Mouse (Mus musculus): ENCODE results near the gene Ube3a. TPM values are rescaled to one million over a fixed set of nuclear protein-coding genes. Genes with fewer than 3 reads are reported as not detected.

Gene Ube3a
- 116 and 119 TPM in 2 replicates for polyA plus RNA-seq (2014; fragmentation: Nextera tagmentation; extraction: Ambion mirVana)

DNA sequence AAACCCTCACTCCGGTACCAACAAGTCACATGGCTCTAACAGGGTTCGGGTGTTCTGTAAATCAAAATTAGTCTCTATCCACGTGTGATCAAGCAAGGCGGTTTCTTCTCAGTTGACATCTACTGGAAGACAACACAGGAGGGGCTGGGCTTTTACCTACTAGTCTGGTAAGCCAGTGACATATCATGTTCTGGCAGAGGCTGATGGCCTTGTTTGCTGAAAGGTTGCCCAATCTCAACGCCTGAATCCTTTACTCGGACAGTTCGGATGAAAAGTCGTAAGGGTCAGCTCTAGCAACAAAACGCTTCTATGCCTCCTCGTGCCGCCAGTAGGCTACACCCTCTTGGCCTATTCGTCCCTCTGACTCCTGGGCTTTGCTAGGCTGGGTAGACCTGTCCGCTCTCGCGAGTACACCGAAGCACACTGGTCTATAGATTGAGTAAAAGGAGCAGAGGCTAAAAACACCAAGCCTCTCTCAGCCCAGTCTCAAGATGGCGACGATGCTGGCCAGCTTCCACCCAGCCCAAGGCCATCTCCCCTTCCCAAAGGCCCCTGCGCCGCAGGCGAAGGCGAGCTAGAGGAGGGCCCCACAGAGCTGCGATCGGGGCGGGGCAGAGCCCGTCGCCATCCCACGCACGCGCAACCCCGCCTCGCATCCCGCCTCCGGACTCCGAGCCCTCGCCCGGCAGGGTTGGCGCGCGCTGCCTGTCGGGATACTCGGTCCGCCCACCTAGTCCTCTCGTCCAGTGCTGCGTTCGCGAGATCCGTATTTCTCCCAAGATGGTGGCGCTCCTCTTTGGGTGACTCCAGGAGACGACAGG lies at the start of gene Ube3a:
TSS of gene Ube3a (plus strand) at position 706 of the 821 bp plus-strand sequence.
- peak within 1 kb of the TSS; percentile 98 for H3K9ac ChIP-seq (ENCODE audit: low read depth, low read length)
- peak within 1 kb of the TSS; percentile 98 for H3K27ac ChIP-seq (ENCODE audit: low read depth, low read length)
- 2% methylated on average over 50 of the region's 50 CpGs for WGBS (ENCODE audit: insufficient replicate concordance)
- H3K9me3 ChIP-seq (replicated peaks; ENCODE audit: control insufficient read depth, low read length), result no peaks in the 10 kb centered on the region
- no peaks in the 10 kb centered on the region for H3K36me3 ChIP-seq (ENCODE audit: control insufficient read depth, insufficient read depth, low read length)
- peak within 1 kb of the TSS; percentile 69 for H3K4me2 ChIP-seq
- no peaks in the 10 kb centered on the region for H3K27me3 ChIP-seq (ENCODE audit: control insufficient read depth, insufficient read depth, low read length)
- no peaks in the 10 kb centered on the region for H3K4me1 ChIP-seq (ENCODE audit: control insufficient read depth, insufficient read depth, low read length)
- peak within 1 kb of the TSS; percentile 98 for H3K4me3 ChIP-seq (ENCODE audit: low read depth, low read length)
- peak; percentile 97 for ATAC-seq (replicated peaks; ENCODE audit: insufficient number of reproducible peaks, low FRiP score, low TSS enrichment)

DNA sequence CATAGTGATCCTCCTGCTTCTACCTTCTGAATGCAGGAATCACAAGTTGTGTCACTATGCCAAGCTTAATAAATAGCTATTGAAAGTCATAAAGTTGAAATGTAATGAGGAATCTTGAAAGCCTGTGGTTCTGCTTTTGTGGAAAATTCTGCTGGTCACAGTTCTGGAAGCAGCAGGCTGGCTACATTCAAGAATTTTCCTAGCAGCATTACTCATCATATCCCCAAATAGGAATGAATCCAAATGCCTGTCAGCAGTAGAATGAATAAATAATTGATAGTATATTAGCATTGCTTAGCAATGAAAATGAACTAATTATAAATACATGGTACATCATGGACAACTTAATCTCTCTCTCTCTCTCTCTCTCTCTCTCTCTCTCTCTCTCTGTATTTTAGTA lies 35.7 kb upstream of the Ube3a start:
- no peak overlapping the region for H3K9ac ChIP-seq (ENCODE audit: low read depth, low read length)
- H3K27me3 ChIP-seq (ENCODE audit: control insufficient read depth, insufficient read depth, low read length), result no peaks in the 10 kb centered on the region
- no peak overlapping the region for H3K4me3 ChIP-seq (ENCODE audit: low read depth, low read length)
- H3K9me3 ChIP-seq (replicated peaks; ENCODE audit: control insufficient read depth, low read length), result no peaks in the 10 kb centered on the region; the same call in 1 of the 2 replicates
- H3K36me3 ChIP-seq (ENCODE audit: control insufficient read depth, insufficient read depth, low read length), result no peaks in the 10 kb centered on the region
- no peak overlapping the region for H3K4me2 ChIP-seq
- no peak overlapping the region for H3K27ac ChIP-seq (ENCODE audit: low read depth, low read length)
- ATAC-seq (replicated peaks; ENCODE audit: insufficient number of reproducible peaks, low FRiP score, low TSS enrichment), result no peak
- no peaks in the 10 kb centered on the region for H3K4me1 ChIP-seq (ENCODE audit: control insufficient read depth, insufficient read depth, low read length)

DNA sequence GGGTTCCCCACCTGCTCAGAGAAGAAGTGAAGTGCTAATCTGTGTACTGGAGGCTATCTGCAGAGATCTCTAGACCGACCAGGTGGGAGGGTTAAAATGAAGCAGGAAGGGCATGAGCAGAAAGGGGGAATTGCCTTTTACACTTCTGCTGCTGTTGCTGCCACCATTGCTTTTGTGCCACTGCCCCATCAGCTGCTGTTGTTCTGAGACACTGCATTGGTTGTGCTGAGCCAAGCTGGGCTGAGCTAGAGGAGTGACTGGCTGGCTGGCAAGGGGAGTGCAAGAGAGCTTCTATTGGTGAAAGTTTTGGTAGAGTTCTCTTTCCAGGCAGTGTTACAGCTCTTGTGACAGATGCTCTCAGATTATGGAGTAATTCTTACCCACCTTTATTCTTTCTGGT lies 13.6 kb upstream of the Ube3a start:
- WGBS (ENCODE audit: insufficient replicate concordance), result 60% methylated on average over 1 of the region's 1 CpGs
- Histone ChIP-seq H3K9ac (ENCODE audit: low read depth, low read length) (no peak overlapping the region), H3K4me2 (no peak overlapping the region), H3K4me1 (ENCODE audit: control insufficient read depth, insufficient read depth, low read length) (no peaks in the 10 kb centered on the region), H3K27ac (ENCODE audit: low read depth, low read length) (no peak overlapping the region), H3K36me3 (ENCODE audit: control insufficient read depth, insufficient read depth, low read length) (no peaks in the 10 kb centered on the region), H3K4me3 (ENCODE audit: low read depth, low read length) (no peak overlapping the region), H3K9me3 (replicated peaks; ENCODE audit: control insufficient read depth, low read length) (peaks cover 4% of the 10 kb centered on the region; the same call in 1 of the 2 replicates), H3K27me3 (ENCODE audit: control insufficient read depth, insufficient read depth, low read length) (no peaks in the 10 kb centered on the region)
- no peak for ATAC-seq (replicated peaks; ENCODE audit: insufficient number of reproducible peaks, low FRiP score, low TSS enrichment)

DNA sequence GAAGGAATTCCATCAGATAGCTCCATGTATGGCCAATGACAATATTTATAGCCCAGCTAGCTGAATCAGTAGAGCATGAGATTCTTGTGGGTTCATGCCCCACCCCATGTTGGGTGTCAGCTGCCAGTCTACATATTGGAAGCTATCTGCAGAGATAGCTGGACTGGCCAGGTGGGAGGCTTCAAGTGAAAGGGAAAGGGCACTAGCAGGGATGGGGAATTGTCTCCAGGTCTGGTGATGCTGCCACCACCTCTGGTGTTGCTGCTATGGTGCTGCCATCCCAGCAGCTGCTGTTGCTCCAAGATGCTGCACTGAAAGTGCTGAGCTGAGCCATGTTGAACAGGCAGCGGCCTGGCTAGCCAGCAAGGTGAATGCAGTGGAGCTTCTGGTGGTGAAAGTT lies 7.3 kb upstream of the Ube3a start:
- Histone ChIP-seq H3K4me1 (ENCODE audit: control insufficient read depth, insufficient read depth, low read length) (no peaks in the 10 kb centered on the region), H3K9me3 (replicated peaks; ENCODE audit: control insufficient read depth, low read length) (no peaks in the 10 kb centered on the region), H3K36me3 (ENCODE audit: control insufficient read depth, insufficient read depth, low read length) (no peaks in the 10 kb centered on the region), H3K27ac (ENCODE audit: low read depth, low read length) (no peak overlapping the region), H3K4me3 (ENCODE audit: low read depth, low read length) (no peak overlapping the region), H3K4me2 (no peak overlapping the region), H3K9ac (ENCODE audit: low read depth, low read length) (no peak overlapping the region), H3K27me3 (ENCODE audit: control insufficient read depth, insufficient read depth, low read length) (no peaks in the 10 kb centered on the region)
- whole genome bisulfite sequencing (ENCODE audit: insufficient replicate concordance), result 89% methylated on average over 1 of the region's 1 CpGs
- no peak for ATAC-seq (replicated peaks; ENCODE audit: insufficient number of reproducible peaks, low FRiP score, low TSS enrichment)

DNA sequence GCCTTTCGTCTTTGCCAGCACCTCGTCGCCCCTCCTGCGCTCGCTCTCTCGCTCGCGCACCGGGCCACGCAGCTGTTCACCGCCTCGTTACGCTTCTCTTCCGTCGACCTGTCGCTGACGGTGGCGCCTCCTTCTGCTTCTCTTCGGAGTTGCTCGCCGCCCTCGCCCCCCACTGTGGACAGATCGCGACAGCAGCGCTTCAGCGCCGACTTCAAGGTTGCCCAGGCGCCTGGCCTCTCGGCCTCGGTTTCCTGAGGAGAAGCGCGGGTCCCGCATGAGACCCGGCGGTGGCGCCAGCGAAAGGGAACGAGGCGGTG lies 274 bp downstream of the Ube3a start:
- ATAC-seq (replicated peaks; ENCODE audit: insufficient number of reproducible peaks, low FRiP score, low TSS enrichment), result peak; percentile 67

DNA sequence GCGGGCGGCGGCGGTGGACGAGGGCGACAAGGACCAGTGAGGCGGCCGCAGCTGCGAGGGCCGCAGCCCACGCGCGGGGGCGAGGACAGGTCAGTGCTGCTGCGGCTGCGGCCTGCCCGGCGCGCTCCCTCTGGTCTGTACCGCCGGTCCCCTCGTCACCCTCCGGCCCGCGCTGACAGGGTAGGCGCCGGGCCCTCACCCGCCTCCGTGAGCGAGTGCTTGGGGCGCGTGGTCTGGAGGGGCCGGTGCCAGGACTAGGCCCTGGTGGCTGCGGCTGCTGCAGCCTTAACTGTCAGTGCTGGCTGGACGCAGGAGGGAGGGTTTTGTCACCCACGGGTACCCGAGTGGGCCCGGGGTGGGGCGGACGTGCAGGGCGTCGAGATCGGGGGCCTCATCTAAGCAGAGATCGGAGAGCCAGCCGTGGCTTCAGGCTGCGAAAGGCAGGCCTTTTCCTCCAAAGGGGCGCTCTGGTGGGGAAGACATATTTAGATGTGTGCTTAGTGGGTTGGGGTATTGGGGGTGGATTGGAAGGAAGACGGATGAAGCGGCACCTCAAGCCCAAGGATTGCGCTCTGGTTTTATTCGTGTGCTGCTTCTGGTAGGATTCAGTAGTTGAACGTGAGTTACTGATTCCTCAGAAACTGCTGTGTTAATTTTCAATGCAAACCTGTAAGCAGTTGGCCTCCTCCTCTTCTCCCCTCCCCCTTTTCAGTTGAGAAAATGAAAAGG lies 797 bp downstream of the Ube3a start:
- Histone ChIP-seq H3K4me2 (peak overlapping the region; percentile 69), H3K27ac (ENCODE audit: low read depth, low read length) (peak overlapping the region; percentile 98), H3K4me3 (ENCODE audit: low read depth, low read length) (peak overlapping the region; percentile 98), H3K9ac (ENCODE audit: low read depth, low read length) (peak overlapping the region; percentile 98), H3K36me3 (ENCODE audit: control insufficient read depth, insufficient read depth, low read length) (no peaks in the 10 kb centered on the region), H3K4me1 (ENCODE audit: control insufficient read depth, insufficient read depth, low read length) (no peaks in the 10 kb centered on the region), H3K27me3 (ENCODE audit: control insufficient read depth, insufficient read depth, low read length) (no peaks in the 10 kb centered on the region), H3K9me3 (replicated peaks; ENCODE audit: control insufficient read depth, low read length) (no peaks in the 10 kb centered on the region)
- WGBS (ENCODE audit: insufficient replicate concordance), result under 1% methylated on average over 44 of the region's 52 CpGs
- peak; percentile 59 for ATAC-seq (replicated peaks; ENCODE audit: insufficient number of reproducible peaks, low FRiP score, low TSS enrichment)

More for the DNA sequence above, 274 bp downstream of the Ube3a start:
- Histone ChIP-seq H3K4me3 (ENCODE audit: low read depth, low read length) (peak overlapping the region; percentile 98), H3K4me2 (peak overlapping the region; percentile 69), H3K27ac (ENCODE audit: low read depth, low read length) (peak overlapping the region; percentile 98), H3K36me3 (ENCODE audit: control insufficient read depth, insufficient read depth, low read length) (no peaks in the 10 kb centered on the region), H3K9me3 (replicated peaks; ENCODE audit: control insufficient read depth, low read length) (no peaks in the 10 kb centered on the region), H3K27me3 (ENCODE audit: control insufficient read depth, insufficient read depth, low read length) (no peaks in the 10 kb centered on the region), H3K4me1 (ENCODE audit: control insufficient read depth, insufficient read depth, low read length) (no peaks in the 10 kb centered on the region), H3K9ac (ENCODE audit: low read depth, low read length) (peak overlapping the region; percentile 98)
- whole genome bisulfite sequencing (ENCODE audit: insufficient replicate concordance), result under 1% methylated on average over 33 of the region's 39 CpGs

DNA sequence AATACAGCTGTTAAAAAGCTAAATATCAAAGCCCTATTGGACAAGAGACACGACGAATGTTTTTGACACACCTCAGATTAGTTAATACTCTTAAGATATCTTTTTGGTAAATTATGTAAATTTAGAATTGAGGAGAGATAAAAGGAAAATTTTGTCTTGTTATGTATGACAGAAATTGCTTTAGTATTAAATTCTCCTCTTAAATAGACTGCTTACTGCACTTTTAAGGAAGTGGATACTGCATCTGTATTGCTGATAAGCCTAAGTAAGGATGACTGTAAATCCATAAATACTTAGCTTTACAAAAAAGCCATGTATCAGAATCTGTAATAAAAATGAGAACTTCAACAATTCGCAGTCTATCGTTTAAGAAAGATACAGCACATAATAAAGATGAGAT lies 1.8 kb downstream of the Ube3a start:
- Histone ChIP-seq H3K4me2 (peak overlapping the region; percentile 69), H3K4me1 (ENCODE audit: control insufficient read depth, insufficient read depth, low read length) (no peaks in the 10 kb centered on the region), H3K9ac (ENCODE audit: low read depth, low read length) (no peak overlapping the region), H3K27me3 (ENCODE audit: control insufficient read depth, insufficient read depth, low read length) (no peaks in the 10 kb centered on the region), H3K9me3 (replicated peaks; ENCODE audit: control insufficient read depth, low read length) (no peaks in the 10 kb centered on the region), H3K27ac (ENCODE audit: low read depth, low read length) (no peak overlapping the region), H3K36me3 (ENCODE audit: control insufficient read depth, insufficient read depth, low read length) (no peaks in the 10 kb centered on the region), H3K4me3 (ENCODE audit: low read depth, low read length) (peak overlapping the region; percentile 98)
- WGBS (ENCODE audit: insufficient replicate concordance), result 51% methylated on average over 4 of the region's 4 CpGs
- no peak for ATAC-seq (replicated peaks; ENCODE audit: insufficient number of reproducible peaks, low FRiP score, low TSS enrichment)

DNA sequence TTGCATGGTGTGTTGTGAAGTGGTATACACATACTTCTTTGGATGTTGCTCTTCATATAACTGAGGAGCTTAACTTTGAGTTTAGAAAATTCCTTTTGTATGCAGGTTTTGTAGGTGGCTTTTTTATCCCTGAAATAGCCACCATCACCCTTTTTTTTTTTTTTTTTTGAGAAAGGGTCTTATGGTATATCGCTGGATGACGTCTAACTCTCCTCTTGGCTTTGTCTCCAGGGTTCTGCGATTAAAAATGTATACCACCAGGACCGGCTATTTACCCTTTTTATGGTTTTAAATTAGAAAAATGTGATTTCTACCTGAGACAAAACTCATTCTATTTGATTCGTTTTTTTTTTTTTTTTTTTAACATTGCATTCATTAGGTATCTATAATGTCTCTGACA lies 2.2 kb downstream of the Ube3a start:
- Histone ChIP-seq H3K4me2 (peak overlapping the region; percentile 47), H3K4me3 (ENCODE audit: low read depth, low read length) (peak overlapping the region; percentile 98; the same call in 1 of the 2 replicates), H3K27ac (ENCODE audit: low read depth, low read length) (no peak overlapping the region), H3K9ac (ENCODE audit: low read depth, low read length) (no peak overlapping the region), H3K9me3 (replicated peaks; ENCODE audit: control insufficient read depth, low read length) (no peaks in the 10 kb centered on the region), H3K27me3 (ENCODE audit: control insufficient read depth, insufficient read depth, low read length) (no peaks in the 10 kb centered on the region), H3K4me1 (ENCODE audit: control insufficient read depth, insufficient read depth, low read length) (no peaks in the 10 kb centered on the region), H3K36me3 (ENCODE audit: control insufficient read depth, insufficient read depth, low read length) (no peaks in the 10 kb centered on the region)
- 67% methylated on average over 5 of the region's 5 CpGs for WGBS (ENCODE audit: insufficient replicate concordance)
- ATAC-seq (replicated peaks; ENCODE audit: insufficient number of reproducible peaks, low FRiP score, low TSS enrichment), result no peak
